Mouse (Mus musculus) testis, adult 2 months (tissue): ENCODE measurements around the gene Otud7a.

ENCODE experiments used
- CTCF ChIP-seq: fragments of 200-500 bp; IDR thresholded peaks from 2 replicates; pipeline ENCODE4 v1.5.1; 2012; ENCODE audit warnings: low read depth, mild to moderate bottlenecking, inconsistent platforms, low read length, moderate library complexity; ENCODE audit not compliant: control insufficient read depth, insufficient read depth, insufficient replicate concordance
- POLR2A ChIP-seq: fragments of 200-500 bp; IDR thresholded peaks from 2 replicates; pipeline ENCODE4 v1.6.1; 2012; ENCODE audit warnings: low read depth, mild to moderate bottlenecking, inconsistent platforms, low read length, moderate library complexity; ENCODE audit not compliant: control insufficient read depth

DNA sequence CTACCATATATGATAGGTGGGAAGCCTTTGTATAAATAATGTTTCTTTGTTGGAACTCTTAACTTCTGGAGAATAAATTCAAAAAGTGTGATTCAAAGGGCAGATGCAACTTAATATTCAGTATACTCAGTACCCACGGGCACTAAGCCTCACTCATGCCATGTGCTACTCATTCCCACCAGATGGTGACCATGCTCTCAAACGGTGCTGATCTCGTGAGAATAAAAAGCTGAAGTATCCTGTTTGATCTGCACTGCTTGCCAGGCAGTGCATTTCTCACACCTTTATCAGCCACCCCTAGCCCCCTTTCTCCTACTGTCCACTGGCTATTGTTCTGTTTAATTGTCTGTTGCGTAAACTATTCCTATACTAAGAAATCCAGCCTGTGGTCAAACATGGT lies 146.8 kb downstream of the Otud7a start:
- TF ChIP-seq CTCF (no peak), POLR2A (no peak)
